Mouse (Mus musculus) brain, adult 10 weeks (tissue): Measurements from ENCODE around the gene Saa2. TPM values are rescaled to one million over a fixed set of nuclear protein-coding genes. Genes with fewer than 3 reads are reported as not detected.

ENCODE experiments used
- polyA plus RNA-seq: library from polyadenylated mRNA; stranded (reverse); fragments of 350-450 nt; fragmentation: Illumina TruSeq; extraction: RNeasy Lipid Tissue Mini Kit (QIAGEN cat#74804); gene quantifications from one replicate; pipeline ENCODE4 v1.2.3, GENCODE M21; 2015; ENCODE audit warnings: low read depth, low replicate concordance

The Saa2 gene
- not detected for polyA plus RNA-seq

DNA sequence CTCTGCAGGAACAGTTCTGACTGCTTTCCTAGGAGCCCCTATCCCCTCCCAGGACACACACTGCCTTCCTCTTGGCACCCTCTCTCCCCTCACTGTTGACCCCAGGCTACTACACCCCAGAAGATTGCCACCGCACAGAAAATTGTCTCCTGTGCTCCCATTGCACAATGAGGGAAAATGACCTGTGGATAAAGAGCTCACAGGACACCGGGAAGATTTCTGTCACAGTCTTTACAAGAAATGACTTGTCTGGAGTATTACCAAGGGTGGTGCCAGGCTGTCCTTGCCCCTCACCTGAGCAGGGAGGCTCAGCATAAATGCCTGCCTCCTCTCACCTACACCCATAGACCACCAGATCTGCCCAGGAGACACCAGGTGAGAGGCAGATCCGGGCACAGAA lies at the start of gene Saa2:
Saa2 (plus strand) TSS at position 301 of the 400 bp plus-strand sequence.

DNA sequence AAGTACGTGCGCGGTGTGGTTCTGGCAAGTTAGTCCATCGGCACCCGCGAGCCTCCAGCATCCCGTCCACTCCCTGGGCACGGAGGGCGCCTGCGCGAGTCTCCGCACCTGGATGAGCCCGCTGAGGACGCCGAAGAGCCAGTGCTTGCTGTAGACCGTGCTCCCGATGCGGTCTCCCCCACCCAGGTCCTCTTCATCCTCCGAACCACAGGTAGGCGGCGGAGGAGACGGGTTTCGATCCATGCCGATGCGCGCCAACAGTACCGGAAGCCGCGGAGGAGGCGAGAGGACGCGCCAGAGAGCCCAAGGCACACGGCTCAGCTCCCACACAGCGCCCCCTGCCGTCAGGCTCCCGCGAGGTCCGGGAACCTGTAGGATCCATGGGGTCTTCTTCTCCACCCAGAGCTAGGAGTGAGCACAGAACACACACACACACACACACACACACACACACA lies 41.2 kb upstream of the Saa2 start, which contains the start of gene Saal1:
Saal1 (minus strand) TSS at position 291 of the 455 bp plus-strand sequence.

DNA sequence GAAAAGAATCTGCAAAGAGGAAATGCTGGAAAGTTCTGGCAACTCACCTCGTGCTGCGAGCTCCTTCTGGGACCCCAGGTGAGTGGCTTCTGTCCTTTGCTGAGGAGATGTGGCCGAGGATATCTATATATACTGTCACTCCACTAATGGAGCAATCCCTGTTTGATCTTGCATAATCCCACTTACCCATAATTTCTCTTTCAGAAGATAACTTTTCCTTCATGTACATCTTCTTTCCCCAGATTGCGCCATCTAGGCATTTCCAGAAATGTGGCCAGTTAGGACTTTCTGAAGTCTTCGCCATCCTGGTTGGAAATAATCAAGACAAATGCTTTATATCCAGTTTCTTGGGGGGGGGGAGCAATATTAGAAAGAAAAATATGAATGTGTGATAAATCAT lies 36.0 kb upstream of the Saa2 start, which contains the start of gene Saa3:
Saa3 (minus strand) TSS at position 101 of the 400 bp plus-strand sequence.

DNA sequence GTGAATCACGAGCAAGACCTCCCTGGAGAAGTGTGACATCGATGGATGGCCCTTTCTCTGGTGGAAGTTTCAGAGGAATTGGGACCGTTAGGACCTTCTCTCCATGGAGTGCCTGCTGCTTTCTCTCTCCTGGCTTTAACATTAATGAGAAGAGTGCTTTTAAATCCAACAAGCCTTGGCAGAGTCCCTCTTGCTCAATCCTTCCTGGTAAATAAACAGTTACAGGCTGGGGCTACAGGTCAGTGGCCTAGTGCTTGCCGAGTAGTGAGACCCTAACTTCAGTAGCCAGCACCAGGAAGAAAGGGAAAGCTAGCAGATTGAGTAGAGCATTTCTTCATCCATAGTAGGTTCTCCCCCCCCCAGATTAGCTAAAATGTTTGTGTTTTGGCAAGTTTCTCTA lies 19.1 kb upstream of the Saa2 start, which contains the start of gene Saa4:
Saa4 (minus strand) TSS at position 146 of the 400 bp plus-strand sequence.

DNA sequence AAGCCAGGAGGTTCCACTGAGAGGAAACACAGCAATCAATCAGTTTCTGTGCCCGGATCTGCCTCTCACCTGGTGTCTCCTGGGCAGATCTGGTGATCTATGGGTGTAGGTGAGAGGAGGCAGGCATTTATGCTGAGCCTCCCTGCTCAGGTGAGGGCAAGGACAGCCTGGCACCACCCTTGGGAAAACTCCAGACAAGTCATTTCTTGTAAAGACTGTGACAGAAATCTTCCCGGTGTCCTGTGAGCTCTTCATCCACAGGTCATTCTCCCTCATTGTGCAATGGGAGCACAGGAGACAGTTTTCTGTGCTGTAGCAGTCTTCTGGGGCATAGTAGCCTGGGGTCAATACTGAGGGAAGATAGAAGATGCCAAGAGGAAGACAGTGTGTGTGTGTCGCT lies 8.7 kb upstream of the Saa2 start, which contains the start of gene Saa1:
Saa1 (minus strand) TSS at position 101 of the 400 bp plus-strand sequence.

DNA sequence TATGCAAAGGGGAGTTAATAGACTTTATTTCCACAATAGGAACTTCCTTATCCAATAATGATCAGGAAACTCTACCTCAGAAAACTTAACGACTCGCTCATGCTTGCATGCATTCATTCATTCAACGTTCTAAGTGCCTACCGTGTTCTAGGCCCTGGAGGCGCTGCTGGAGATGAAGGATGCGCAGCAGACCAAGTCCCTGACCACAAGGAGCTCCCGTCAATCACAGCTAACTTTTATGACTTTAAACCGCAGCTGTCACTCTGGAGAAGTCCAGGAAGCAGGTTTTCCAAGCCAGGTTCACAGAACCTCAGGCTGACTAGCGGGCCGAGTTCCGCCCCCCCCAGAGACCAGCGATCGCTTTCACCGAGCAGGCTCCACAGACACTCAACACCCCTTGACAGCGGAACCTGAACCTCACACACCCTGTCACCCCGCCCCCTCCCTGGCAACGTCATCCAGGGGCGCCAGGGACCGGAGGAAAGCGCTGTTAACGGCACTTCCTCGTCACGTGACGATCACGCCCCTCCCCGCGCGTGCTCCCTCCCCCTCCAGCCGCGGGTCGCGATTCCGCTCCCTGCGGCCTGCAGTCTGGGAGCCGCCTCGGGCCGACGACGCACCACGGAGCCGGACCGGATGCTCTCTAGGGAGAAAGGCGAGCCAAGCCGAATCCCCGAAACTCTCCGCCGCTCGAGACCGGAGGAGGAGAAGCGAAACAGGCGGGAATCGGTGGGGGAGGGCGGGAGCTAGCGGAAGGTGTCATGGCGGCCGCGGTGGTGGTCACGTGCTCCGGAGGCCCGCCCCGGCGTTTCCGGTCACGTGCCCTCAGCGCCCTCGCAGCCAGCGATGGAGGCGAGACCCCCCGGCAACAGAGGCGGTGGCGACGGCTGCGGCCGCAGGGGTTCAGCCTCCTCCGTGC lies 44.0 kb downstream of the Saa2 start, which contains the start of the genes Hps5 and Gtf2h1:
Hps5 (minus strand) TSS at position 778 of the 919 bp plus-strand sequence.
Gtf2h1 (plus strand) TSS at position 817 of the 919 bp plus-strand sequence.

Other genes with a start within 250 kb of the Saa2 start
- 35.9 TPM for gene Sergef, start 112.0 kb upstream of the Saa2 start, polyA plus RNA-seq
- 0.95 TPM for gene Tph1, start 79.3 kb upstream of the Saa2 start, polyA plus RNA-seq
- 6.8 TPM for gene Saal1, start 41.1 kb upstream of the Saa2 start, polyA plus RNA-seq
- gene Saa3, start 36.1 kb upstream of the Saa2 start, polyA plus RNA-seq = not detected
- not detected for gene Saa4, start 19.2 kb upstream of the Saa2 start, polyA plus RNA-seq
- not detected for gene Saa1, start 8.8 kb upstream of the Saa2 start, polyA plus RNA-seq
- gene Hps5, start 44.3 kb downstream of the Saa2 start, polyA plus RNA-seq = 14.3 TPM
- 35.0 TPM for gene Gtf2h1, start 44.3 kb downstream of the Saa2 start, polyA plus RNA-seq
- 476 TPM for gene Ldha, start 89.7 kb downstream of the Saa2 start, polyA plus RNA-seq
- 0.45 TPM for gene Ldhc, start 109.4 kb downstream of the Saa2 start, polyA plus RNA-seq
- gene Tsg101, start 168.2 kb downstream of the Saa2 start, polyA plus RNA-seq = 135 TPM
- 10.6 TPM for gene Uevld, start 206.7 kb downstream of the Saa2 start, polyA plus RNA-seq
- not detected for gene Gm9999, start 231.8 kb downstream of the Saa2 start, polyA plus RNA-seq